Mouse (Mus musculus) NIH3T3 (cell line): ENCODE data around the gene Anapc4.

ENCODE experiments used
- DNase-seq: peaks from one replicate; pipeline ENCODE4 v3.0.0-alpha.2; 2012; ENCODE audit warnings: low read depth

Anapc4 gene

DNA sequence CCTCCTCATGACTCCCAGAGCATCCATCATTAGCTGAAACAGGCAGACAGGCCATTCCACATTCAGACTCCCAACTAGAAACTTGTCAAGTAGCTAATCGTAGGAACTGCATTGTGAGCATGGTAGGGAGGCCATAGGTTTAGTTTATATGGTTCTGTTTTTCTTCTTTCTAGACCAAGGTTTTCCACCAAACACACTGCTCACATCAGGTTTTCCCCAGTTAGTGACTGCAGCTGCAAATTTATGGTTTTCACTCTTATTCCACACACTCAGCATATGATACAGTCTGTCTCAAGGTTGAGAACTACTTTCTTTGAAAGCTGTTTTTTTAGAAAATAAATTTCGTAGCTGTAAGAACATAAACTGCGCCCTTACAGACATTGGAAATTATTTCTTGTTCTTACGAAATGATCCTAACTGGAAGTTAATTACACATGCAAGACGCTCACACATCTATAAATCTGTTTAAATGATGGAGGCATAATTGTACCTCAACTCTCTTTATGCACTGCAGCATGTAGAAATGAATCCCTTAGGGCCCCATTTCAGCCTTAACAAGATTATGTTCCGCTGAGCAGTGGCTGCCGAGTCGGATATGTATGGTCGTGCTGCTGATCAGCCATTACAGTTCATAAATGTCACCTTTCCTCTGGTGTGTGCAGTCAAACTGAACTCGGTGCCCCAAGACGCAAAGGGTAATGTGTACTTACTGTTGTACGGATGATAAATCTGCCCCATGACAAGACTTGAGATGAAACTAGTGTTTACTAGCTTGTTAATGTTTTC, 35.3 kb downstream of the Anapc4 start:
- DNase-seq: no peak

DNA sequence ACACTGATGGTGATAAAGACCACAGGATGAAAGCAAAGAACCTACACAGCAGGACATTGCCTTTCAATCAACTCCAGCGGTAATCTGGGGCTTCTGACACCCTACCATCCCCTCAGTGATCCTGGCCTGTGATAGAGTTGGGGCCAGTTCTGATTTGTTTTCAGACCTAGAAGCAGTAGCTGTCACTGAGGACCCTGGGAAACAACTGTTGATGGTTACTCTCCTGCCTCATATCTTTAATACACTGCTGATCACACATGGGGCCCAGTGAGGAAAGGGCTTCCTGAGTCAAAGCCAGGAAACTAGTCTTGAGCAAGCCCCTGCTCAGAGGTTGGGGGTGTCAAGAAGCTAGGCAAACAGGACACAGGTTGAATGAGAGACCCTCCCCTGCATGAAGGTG, 37.6 kb downstream of the Anapc4 start:
- DNase-seq: no peak

DNA sequence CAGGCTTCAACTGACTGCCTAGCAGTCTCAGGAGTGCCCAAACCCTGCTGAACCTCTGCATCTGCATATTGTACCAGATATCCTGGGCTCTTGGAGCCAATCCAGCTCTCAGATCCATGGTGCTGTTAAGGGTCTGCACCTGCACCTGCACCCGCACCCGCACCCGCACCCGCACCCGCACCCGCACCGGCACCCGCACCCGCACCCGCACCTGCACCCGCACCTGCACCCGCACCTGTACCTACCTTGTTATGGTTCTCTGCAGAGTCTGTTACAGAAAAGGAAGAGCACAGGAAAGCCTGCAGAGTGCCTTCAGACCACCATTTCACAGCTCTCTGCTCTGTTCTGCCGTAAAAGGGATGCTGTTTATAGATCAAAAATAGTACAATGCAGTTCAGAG, 38.2 kb downstream of the Anapc4 start:
- no peak for DNase-seq

- DNase-seq: peak; percentile 75
These were observed 45.0 kb downstream of the Anapc4 start for GRCm38 (mm10) chr5:52878847-52879246.

GRCm38 (mm10) chr5:52879926-52880325, 46.1 kb downstream of the Anapc4 start:
- no peak for DNase-seq

DNA sequence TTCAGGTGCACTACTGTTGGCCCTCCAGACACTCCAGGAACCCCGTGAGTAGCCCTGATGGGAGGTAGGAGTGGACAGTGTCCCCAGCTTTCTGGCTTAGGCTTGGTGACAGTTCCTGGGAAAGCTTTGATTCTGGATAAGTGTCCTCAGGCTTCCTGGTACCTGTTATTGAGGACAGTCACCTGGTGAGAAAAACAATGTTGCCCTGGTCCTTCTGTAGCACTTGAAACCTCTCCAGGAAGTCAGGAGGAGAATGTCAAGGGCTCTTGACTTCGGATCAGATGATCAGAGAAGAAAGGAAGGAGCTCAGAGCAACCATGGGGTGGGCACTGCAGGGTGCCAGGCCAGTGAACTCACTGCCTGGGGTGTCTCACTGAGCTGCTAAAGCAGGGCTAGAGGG, 48.6 kb downstream of the Anapc4 start:
- no peak for DNase-seq

GRCm38 (mm10) chr5:52887085-52887484, 53.3 kb downstream of the Anapc4 start:
- DNase-seq: peak; percentile 66

DNA sequence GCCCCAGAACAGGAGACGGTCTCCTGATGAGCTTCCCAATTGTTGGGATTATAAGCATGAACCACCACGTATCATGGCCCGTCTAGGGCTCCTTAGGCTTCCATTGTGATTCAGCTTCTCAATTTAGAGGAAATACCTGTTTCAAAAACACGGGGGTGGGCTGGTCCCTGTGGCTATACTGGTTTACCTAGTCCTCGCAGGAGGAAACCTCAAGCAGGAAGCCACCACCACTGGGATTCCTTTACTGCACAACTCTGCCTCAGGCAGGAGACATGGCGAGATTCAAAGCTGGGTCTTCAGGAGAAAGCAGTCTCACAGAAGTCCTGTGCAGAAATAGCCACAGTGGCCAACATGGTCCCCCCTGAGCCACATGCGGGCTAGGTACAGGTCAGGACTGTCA, 56.1 kb downstream of the Anapc4 start:
- DNase-seq: no peak

- DNase-seq: peak; percentile 42
These were observed 58.4 kb downstream of the Anapc4 start for GRCm38 (mm10) chr5:52891949-52892835.

DNA sequence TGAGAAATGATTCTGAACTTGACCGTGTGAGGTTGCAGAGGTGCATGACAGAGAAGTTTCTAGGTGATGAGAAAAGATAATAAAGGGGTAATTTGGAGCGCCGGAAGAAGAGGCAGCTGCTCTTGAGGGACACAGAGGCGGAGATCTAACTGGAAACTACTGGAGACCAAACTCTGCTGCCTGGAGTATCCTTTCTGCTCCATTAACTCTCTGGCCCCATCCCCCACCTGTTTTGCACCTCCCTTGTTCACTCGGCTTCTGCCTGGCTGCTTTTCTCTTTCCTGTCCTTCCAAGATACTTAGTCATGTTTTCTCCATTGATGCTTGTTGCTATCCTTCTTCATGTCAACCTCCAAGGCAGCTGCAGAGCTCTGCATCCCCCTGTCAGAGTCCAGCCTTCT, 60.1 kb downstream of the Anapc4 start:
- DNase-seq: no peak

DNA sequence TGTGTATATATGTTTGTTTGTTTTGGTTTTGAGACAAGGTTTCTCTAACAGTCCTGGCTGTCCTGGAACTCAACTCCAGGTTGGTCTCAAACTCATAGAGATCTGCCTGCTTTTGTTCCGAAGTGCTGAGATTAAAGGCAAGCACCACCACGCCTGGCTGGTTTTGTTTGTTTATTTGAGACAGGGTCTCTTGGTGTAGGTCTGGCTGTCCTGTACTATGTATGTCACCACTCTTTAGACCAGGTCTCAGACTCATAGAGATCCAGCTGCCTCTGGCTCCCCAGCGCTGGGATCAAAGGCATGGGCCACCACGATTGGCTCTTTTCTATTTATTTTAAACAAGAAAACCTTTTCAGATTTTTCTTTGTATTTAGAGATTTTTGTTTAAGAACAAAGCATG, 70.4 kb downstream of the Anapc4 start:
- no peak for DNase-seq

- peak; percentile 19 for DNase-seq
These were observed 70.9 kb downstream of the Anapc4 start for GRCm38 (mm10) chr5:52904671-52905070.

DNA sequence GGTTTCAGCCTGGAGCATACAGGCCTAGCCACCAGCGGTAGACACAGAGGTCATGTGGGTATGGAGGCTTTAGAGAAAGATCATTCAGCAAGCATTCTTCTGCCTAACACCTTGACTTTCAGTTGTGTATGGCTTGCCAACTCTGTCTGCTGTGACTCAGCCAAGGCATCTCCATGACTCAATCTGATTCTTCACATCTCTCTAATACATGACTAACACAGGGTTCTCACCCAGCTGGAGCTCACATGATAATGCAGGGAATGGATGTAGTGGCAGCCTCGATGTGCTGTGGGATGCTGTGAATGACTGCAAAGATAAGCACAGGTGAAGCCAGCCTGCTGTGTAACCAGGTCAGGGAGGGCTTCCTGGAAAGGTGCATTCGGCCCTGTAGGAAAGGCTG, 74.4 kb downstream of the Anapc4 start:
- peak; percentile 71 for DNase-seq

DNA sequence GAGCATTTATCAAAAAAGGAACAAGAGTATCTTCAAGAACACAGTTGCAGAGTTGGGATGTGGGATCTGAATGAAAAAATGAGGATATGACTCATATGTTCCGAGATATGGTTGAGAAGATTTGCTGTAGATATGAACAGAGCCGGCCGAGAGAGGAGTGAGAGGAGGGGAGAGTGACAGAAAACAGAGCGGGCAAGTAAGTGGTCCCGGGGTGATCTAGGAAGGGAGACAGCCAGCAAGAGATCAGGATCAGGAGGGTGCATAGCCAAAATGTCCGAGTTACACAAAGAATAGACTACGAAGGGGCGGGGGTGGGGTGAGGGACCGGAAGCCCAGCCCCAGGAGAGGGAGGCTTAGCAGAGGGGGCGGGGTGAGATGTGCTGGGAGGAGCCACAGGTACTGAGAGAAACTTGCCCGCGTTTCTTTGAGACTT, 76.4 kb downstream of the Anapc4 start:
- DNase-seq: peak; percentile 32

GRCm38 (mm10) chr5:52911286-52911870, 77.6 kb downstream of the Anapc4 start:
- DNase-seq: no peak

- peak; percentile 70 for DNase-seq
These were observed 79.9 kb downstream of the Anapc4 start for GRCm38 (mm10) chr5:52913711-52914110.

DNA sequence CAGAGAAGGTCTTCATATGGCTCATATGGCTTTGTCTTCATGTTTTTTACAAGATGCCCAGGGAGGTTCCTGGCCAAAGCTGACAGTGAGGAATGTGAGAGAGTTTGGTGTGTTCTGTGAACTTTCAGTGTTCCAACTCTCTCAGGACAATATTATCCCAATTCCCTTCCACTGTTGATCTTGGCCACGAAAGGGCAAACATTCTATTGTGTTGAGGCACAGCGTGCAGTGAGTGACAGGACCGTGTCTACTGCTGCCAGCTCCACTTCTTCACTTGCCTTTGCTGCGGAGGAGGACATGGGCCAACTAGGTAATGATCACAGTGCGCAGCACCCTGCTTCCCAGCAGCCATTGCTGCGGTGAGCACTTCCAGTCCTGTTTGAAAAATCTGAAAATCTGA, 82.4 kb downstream of the Anapc4 start:
- no peak for DNase-seq
